Mouse (Mus musculus) MEL (cell line): ENCODE results near the gene Trim38.
A peak's percentile ranks its signal among the peaks of the same experiment; 100 is the strongest.

Experiments
- CTCF ChIP-seq, 3 experiments: IDR thresholded peaks in 2 of 3; conservative IDR thresholded peaks in 1 of 3; 2 replicates each; pipeline ENCODE4 v1.5.1; 2011 to 2012; ENCODE audit warnings: low read length in 3 of 3, low read depth in 2 of 3, mild to moderate bottlenecking in 2 of 3, improper control_type of control experiment in 1 of 3, inconsistent platforms in 1 of 3, mixed read lengths in 1 of 3, moderate library complexity in 1 of 3; ENCODE audit not compliant: control insufficient read depth in 1 of 3, insufficient read depth in 1 of 3, poor library complexity in 1 of 3, severe bottlenecking in 1 of 3
- ELF1 ChIP-seq: IDR thresholded peaks from 2 replicates; pipeline ENCODE4 v1.6.1; 2014; ENCODE audit warnings: low read depth, mild to moderate bottlenecking, inconsistent platforms, low read length, improper control_type of control experiment, moderate library complexity
- EP300 ChIP-seq, 2 experiments: IDR thresholded peaks; 2 replicates each; pipeline ENCODE4 v1.6.1; 2011; ENCODE audit warnings: improper control_type of control experiment in 2 of 2, low read length in 2 of 2, low read depth in 1 of 2, mild to moderate bottlenecking in 1 of 2
- MAFK ChIP-seq: IDR thresholded peaks from 2 replicates; pipeline ENCODE4 v1.6.1; 2011; ENCODE audit warnings: low read depth, mild to moderate bottlenecking, low read length, improper control_type of control experiment, borderline replicate concordance
- MXI1 ChIP-seq: IDR thresholded peaks from 2 replicates; pipeline ENCODE4 v1.6.1; 2011; ENCODE audit warnings: mild to moderate bottlenecking, low read depth, low read length, improper control_type of control experiment
- MYC ChIP-seq: IDR thresholded peaks from 2 replicates; pipeline ENCODE4 v1.6.1; 2011; ENCODE audit warnings: low read depth, mild to moderate bottlenecking, low read length, improper control_type of control experiment, moderate library complexity
- POLR2A ChIP-seq, 2 experiments: IDR thresholded peaks; 2 replicates each; pipeline ENCODE4 v1.6.1; 2011 to 2012; ENCODE audit warnings: low read length in 2 of 2, mild to moderate bottlenecking in 2 of 2, control low read depth in 1 of 2, improper control_type of control experiment in 1 of 2, low read depth in 1 of 2, moderate library complexity in 1 of 2; ENCODE audit not compliant: control insufficient read depth in 1 of 2, insufficient read depth in 1 of 2, poor library complexity in 1 of 2
- POLR2AphosphoS2 ChIP-seq: IDR thresholded peaks from 2 replicates; pipeline ENCODE4 v1.6.1; 2011; ENCODE audit warnings: low read length, improper control_type of control experiment
- SMC3 ChIP-seq: IDR thresholded peaks from 2 replicates; pipeline ENCODE4 v1.6.1; 2011; ENCODE audit warnings: low read depth, low read length, improper control_type of control experiment
- USF2 ChIP-seq, 2 experiments: IDR thresholded peaks; 2 replicates each; pipeline ENCODE4 v1.6.1; 2011 to 2012; ENCODE audit warnings: improper control_type of control experiment in 2 of 2, low read length in 2 of 2, borderline replicate concordance in 1 of 2, inconsistent platforms in 1 of 2, low read depth in 1 of 2, mild to moderate bottlenecking in 1 of 2; ENCODE audit not compliant: insufficient read depth in 1 of 2

GRCm38 (mm10) chr13:23744421-23745380, 25.0 kb upstream of the Trim38 start:
- TF ChIP-seq MAFK (no peak), CTCF (IDR thresholded peaks at IDR 0.05 in 2 of 3, conservative IDR thresholded peaks at IDR 0.05 in 1 of 3; ENCODE audit: control insufficient read depth in 1 of 3, insufficient read depth in 1 of 3, low read depth in 2 of 3, low read length in 3 of 3, poor library complexity in 1 of 3, severe bottlenecking in 1 of 3) (no peak), POLR2A (IDR thresholded peaks at IDR 0.05; ENCODE audit: control insufficient read depth in 1 of 2, insufficient read depth in 1 of 2, low read depth in 1 of 2, low read length in 2 of 2, poor library complexity in 1 of 2) (peak; percentile 97 to 99), SMC3 (no peak), USF2 (IDR thresholded peaks at IDR 0.05; ENCODE audit: borderline replicate concordance in 1 of 2, insufficient read depth in 1 of 2, low read depth in 1 of 2, low read length in 2 of 2) (no peak), EP300 (IDR thresholded peaks at IDR 0.05; ENCODE audit: low read depth in 1 of 2, low read length in 2 of 2) (no peak), POLR2AphosphoS2 (no peak), ELF1 (no peak), MXI1 (no peak), MYC (no peak)
